Mouse (Mus musculus): ENCODE measurements around the gene Wrnip1. TPM values are rescaled to one million over a fixed set of nuclear protein-coding genes. Genes with fewer than 3 reads are reported as not detected.

Wrnip1 gene
- polyA plus RNA-seq, 1 experiment from 2014 or later, result 29.9 TPM

Other genes with a start within 250 kb of the Wrnip1 start
- 0.24 and 0.35 TPM in 2 replicates for gene Mylk4, start 18.1 kb upstream of the Wrnip1 start, polyA plus RNA-seq (2014; fragmentation: Nextera tagmentation; extraction: Ambion mirVana)
- gene D930007J09Rik, start 811 bp downstream of the Wrnip1 start, polyA plus RNA-seq (2014; fragmentation: Nextera tagmentation; extraction: Ambion mirVana), result not detected in 2 replicates
- 2.5 and 2.6 TPM in 2 replicates for gene Serpinb1a, start 49.1 kb downstream of the Wrnip1 start, polyA plus RNA-seq (2014; fragmentation: Nextera tagmentation; extraction: Ambion mirVana)
- not detected in 2 replicates for gene Serpinb1c, start 96.2 kb downstream of the Wrnip1 start, polyA plus RNA-seq (2014; fragmentation: Nextera tagmentation; extraction: Ambion mirVana)
- gene Serpinb6b, start 163.2 kb downstream of the Wrnip1 start, polyA plus RNA-seq (2014; fragmentation: Nextera tagmentation; extraction: Ambion mirVana), result 1.7 and 2.8 TPM in 2 replicates
- gene Serpinb9, start 201.2 kb downstream of the Wrnip1 start, polyA plus RNA-seq (2014; fragmentation: Nextera tagmentation; extraction: Ambion mirVana), result 2.0 and 2.7 TPM in 2 replicates
- gene Serpinb9b, start 225.4 kb downstream of the Wrnip1 start, polyA plus RNA-seq (2014; fragmentation: Nextera tagmentation; extraction: Ambion mirVana), result 0.37 and 0.40 TPM in 2 replicates

Measured in hindbrain, embryonic 14.5 days (tissue).